Mouse (Mus musculus): ENCODE measurements at regions not wholly inside any gene's neighbourhood (a gene's known extent, or its start where the extent isn't known, plus 50 kb on each side); places are given as distances from the start of the nearest gene placed in this dataset.
A peak's percentile ranks its signal among the peaks of the same experiment; 100 is the strongest.

- Histone ChIP-seq H3K27me3 (replicated peaks; ENCODE audit: control insufficient read depth, insufficient read depth, low read length) (no peaks in the 10 kb centered on the region), H3K27ac (ENCODE audit: insufficient read depth, low read depth, low read length) (no peak overlapping the region), H3K4me3 (ENCODE audit: insufficient read depth, low read depth, low read length) (no peak overlapping the region), H3K36me3 (ENCODE audit: control insufficient read depth, insufficient read depth, low read length) (no peaks in the 10 kb centered on the region), H3K4me1 (ENCODE audit: control insufficient read depth, insufficient read depth, low read length) (no peaks in the 10 kb centered on the region; the same call in 1 of the 2 replicates)
- DNase-seq: no peak
- 90% methylated on average over 7 of the region's 7 CpGs for WGBS
- TF ChIP-seq CTCF (conservative IDR thresholded peaks at IDR 0.05; ENCODE audit: insufficient read depth, insufficient read length, low read depth, low read length) (no peak), POLR2A (IDR thresholded peaks at IDR 0.05; ENCODE audit: low read depth, low read length) (no peak)
Observed at GRCm38 (mm10) chr2:78050542-78050941, 104.4 kb upstream of the Cwc22 start.

- Histone ChIP-seq H3K4me1 (ENCODE audit: control insufficient read depth, insufficient read depth, low read length) (no peaks in the 10 kb centered on the region; the same call in 1 of the 2 replicates), H3K27ac (ENCODE audit: insufficient read depth, low read depth, low read length) (no peak overlapping the region), H3K4me3 (ENCODE audit: insufficient read depth, low read depth, low read length) (no peak overlapping the region), H3K27me3 (replicated peaks; ENCODE audit: control insufficient read depth, insufficient read depth, low read length) (no peaks in the 10 kb centered on the region), H3K36me3 (ENCODE audit: control insufficient read depth, insufficient read depth, low read length) (no peaks in the 10 kb centered on the region)
- DNase-seq: peak; percentile 85
- no peak for TF ChIP-seq POLR2A (IDR thresholded peaks at IDR 0.05; ENCODE audit: low read depth, low read length)
- peak; percentile 81 for TF ChIP-seq CTCF (conservative IDR thresholded peaks at IDR 0.05; ENCODE audit: insufficient read depth, insufficient read length, low read depth, low read length)
- 13% methylated on average over 8 of the region's 8 CpGs for WGBS
Observed at GRCm38 (mm10) chr2:78049248-78049874, 103.2 kb upstream of the Cwc22 start.

- Histone ChIP-seq H3K4me1 (ENCODE audit: control insufficient read depth, insufficient read depth, low read length) (no peaks in the 10 kb centered on the region; the same call in 1 of the 2 replicates), H3K4me3 (ENCODE audit: insufficient read depth, low read depth, low read length) (no peak overlapping the region), H3K36me3 (ENCODE audit: control insufficient read depth, insufficient read depth, low read length) (no peaks in the 10 kb centered on the region), H3K27ac (ENCODE audit: insufficient read depth, low read depth, low read length) (no peak overlapping the region), H3K27me3 (replicated peaks; ENCODE audit: control insufficient read depth, insufficient read depth, low read length) (no peaks in the 10 kb centered on the region)
- TF ChIP-seq CTCF (conservative IDR thresholded peaks at IDR 0.05; ENCODE audit: insufficient read depth, insufficient read length, low read depth, low read length) (no peak), POLR2A (IDR thresholded peaks at IDR 0.05; ENCODE audit: low read depth, low read length) (no peak)
- no peak for DNase-seq
- WGBS: 39% methylated on average over 6 of the region's 6 CpGs
Observed at GRCm38 (mm10) chr2:78048706-78049055, 102.5 kb upstream of the Cwc22 start.

- no peaks in the 10 kb centered on the region for H3K27me3 ChIP-seq (replicated peaks; ENCODE audit: control insufficient read depth, insufficient read depth, low read length)
- H3K4me1 ChIP-seq (ENCODE audit: control insufficient read depth, insufficient read depth, low read length): no peaks in the 10 kb centered on the region; the same call in 1 of the 2 replicates
- peak; percentile 26 for DNase-seq
- no peaks in the 10 kb centered on the region for H3K36me3 ChIP-seq (ENCODE audit: control insufficient read depth, insufficient read depth, low read length)
- TF ChIP-seq CTCF (conservative IDR thresholded peaks at IDR 0.05; ENCODE audit: insufficient read depth, insufficient read length, low read depth, low read length) (0 out of 2 replicates have a peak, but pooled peaks have one; percentile 22), POLR2A (IDR thresholded peaks at IDR 0.05; ENCODE audit: low read depth, low read length) (no peak)
- H3K27ac ChIP-seq (ENCODE audit: insufficient read depth, low read depth, low read length): no peak overlapping the region
- 25% methylated on average over 11 of the region's 11 CpGs for WGBS
- no peak overlapping the region for H3K4me3 ChIP-seq (ENCODE audit: insufficient read depth, low read depth, low read length)
Observed at GRCm38 (mm10) chr2:78048030-78048705, 102.0 kb upstream of the Cwc22 start.

- no peaks in the 10 kb centered on the region for H3K27me3 ChIP-seq (replicated peaks; ENCODE audit: control insufficient read depth, insufficient read depth, low read length)
- WGBS: 55% methylated on average over 2 of the region's 2 CpGs
- DNase-seq: no peak
- TF ChIP-seq POLR2A (IDR thresholded peaks at IDR 0.05; ENCODE audit: low read depth, low read length) (no peak), CTCF (conservative IDR thresholded peaks at IDR 0.05; ENCODE audit: insufficient read depth, insufficient read length, low read depth, low read length) (no peak)
- H3K4me3 ChIP-seq (ENCODE audit: insufficient read depth, low read depth, low read length): no peak overlapping the region
- no peaks in the 10 kb centered on the region for H3K4me1 ChIP-seq (ENCODE audit: control insufficient read depth, insufficient read depth, low read length)
- H3K27ac ChIP-seq (ENCODE audit: insufficient read depth, low read depth, low read length): no peak overlapping the region
- no peaks in the 10 kb centered on the region for H3K36me3 ChIP-seq (ENCODE audit: control insufficient read depth, insufficient read depth, low read length)
Observed at GRCm38 (mm10) chr2:78027319-78027718, 81.1 kb upstream of the Cwc22 start.

- H3K27me3 ChIP-seq (replicated peaks; ENCODE audit: control insufficient read depth, insufficient read depth, low read length): no peaks in the 10 kb centered on the region
- no peaks in the 10 kb centered on the region for H3K36me3 ChIP-seq (ENCODE audit: control insufficient read depth, insufficient read depth, low read length)
- 26% methylated on average over 6 of the region's 6 CpGs for WGBS
- no peak overlapping the region for H3K27ac ChIP-seq (ENCODE audit: insufficient read depth, low read depth, low read length)
- H3K4me3 ChIP-seq (ENCODE audit: insufficient read depth, low read depth, low read length): no peak overlapping the region
- no peaks in the 10 kb centered on the region for H3K4me1 ChIP-seq (ENCODE audit: control insufficient read depth, insufficient read depth, low read length)
- TF ChIP-seq POLR2A (IDR thresholded peaks at IDR 0.05; ENCODE audit: low read depth, low read length) (no peak), CTCF (conservative IDR thresholded peaks at IDR 0.05; ENCODE audit: insufficient read depth, insufficient read length, low read depth, low read length) (no peak)
- DNase-seq: no peak
Observed at GRCm38 (mm10) chr2:78026808-78027207, 80.6 kb upstream of the Cwc22 start.

- H3K27me3 ChIP-seq (replicated peaks; ENCODE audit: control insufficient read depth, insufficient read depth, low read length): no peaks in the 10 kb centered on the region
- no peak for DNase-seq
- WGBS: 71% methylated on average over 16 of the region's 16 CpGs
- TF ChIP-seq CTCF (conservative IDR thresholded peaks at IDR 0.05; ENCODE audit: insufficient read depth, insufficient read length, low read depth, low read length): no peak
- TF ChIP-seq POLR2A (IDR thresholded peaks at IDR 0.05; ENCODE audit: low read depth, low read length): no peak
- H3K36me3 ChIP-seq (ENCODE audit: control insufficient read depth, insufficient read depth, low read length): no peaks in the 10 kb centered on the region
- H3K4me3 ChIP-seq (ENCODE audit: insufficient read depth, low read depth, low read length): no peak overlapping the region
- H3K4me1 ChIP-seq (ENCODE audit: control insufficient read depth, insufficient read depth, low read length): no peaks in the 10 kb centered on the region
- no peak overlapping the region for H3K27ac ChIP-seq (ENCODE audit: insufficient read depth, low read depth, low read length)
Observed at GRCm38 (mm10) chr2:78025651-78026435, 79.7 kb upstream of the Cwc22 start.

Data from kidney, adult 2 months (tissue).